Mouse (Mus musculus) olfactory bulb, adult 2 months (tissue): Measurements from ENCODE around the gene Casd1.

Experiments used
- CTCF ChIP-seq: fragments of 200-500 bp; IDR thresholded peaks from 2 replicates; pipeline ENCODE4 v1.5.1; 2012; ENCODE audit warnings: low read depth, mild to moderate bottlenecking, low read length, moderate library complexity; ENCODE audit not compliant: insufficient read depth
- POLR2A ChIP-seq: fragments of 200-500 bp; IDR thresholded peaks from 2 replicates; pipeline ENCODE4 v1.6.1; 2012; ENCODE audit warnings: mild to moderate bottlenecking, low read depth, low read length, moderate library complexity; ENCODE audit not compliant: insufficient read depth

DNA sequence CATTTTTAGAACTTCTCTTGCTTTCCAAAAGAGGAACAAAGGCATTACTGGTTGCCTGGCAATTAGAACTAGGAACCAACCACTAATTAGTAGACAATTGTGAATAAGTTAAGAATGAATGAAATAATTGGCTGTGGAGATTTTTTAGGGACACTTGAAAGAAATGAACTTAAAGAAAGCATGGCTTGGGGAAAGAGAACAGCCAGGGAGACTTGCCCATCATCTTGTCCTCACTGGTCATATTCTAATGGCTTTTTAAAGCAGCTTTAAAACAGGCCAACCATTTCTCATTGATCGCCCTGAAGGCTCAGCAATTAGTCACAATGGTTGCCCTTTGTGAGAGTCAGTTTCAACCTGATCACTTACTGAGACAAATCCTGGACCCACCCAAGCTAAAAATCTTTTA lies 76.7 kb downstream of the Casd1 start:
- TF ChIP-seq POLR2A = no peak
- TF ChIP-seq CTCF = no peak
